Mouse (Mus musculus): ENCODE data around the gene Otos.

The Otos gene

DNA sequence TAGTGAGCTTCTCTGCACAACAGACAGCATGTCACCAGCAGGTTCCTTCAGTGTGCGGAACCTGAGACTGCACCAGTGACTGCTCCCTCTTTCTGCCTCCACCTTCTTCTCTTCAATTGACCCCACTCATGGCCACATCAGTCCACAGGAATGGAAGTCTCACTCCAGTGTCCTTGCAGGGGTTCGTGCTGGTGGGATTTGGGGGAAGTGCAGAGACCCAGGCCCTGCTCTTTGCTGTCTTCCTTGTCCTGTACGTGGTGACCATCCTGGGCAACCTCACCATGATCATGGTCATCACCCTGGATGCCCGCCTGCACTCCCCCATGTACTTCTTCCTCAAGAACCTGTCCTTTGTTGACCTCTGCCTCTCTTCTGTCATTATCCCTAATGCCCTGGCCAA is 40.9 kb downstream of the Otos start:
- DNase-seq (ENCODE audit: low spot score) = no peak

DNA sequence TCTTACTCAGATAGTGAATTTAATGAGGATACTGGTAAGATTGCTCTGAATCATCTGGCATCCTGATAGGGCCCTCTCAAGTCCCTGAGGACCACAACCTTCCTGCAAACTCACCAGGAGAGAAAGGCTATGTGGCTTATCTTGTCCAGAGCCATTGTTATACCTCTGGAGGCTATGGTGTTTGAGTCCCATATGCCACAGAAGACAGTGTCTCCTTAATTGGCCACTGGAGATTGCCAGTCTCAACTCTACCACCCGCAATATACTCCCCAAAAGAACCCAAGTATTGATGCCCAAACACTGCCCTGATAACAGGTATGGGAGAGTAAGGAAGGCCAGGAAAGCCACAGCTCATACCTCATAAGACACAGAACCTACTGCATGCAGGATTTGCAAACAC is 43.2 kb downstream of the Otos start, which contains the start of gene Olfr1410:
Gene Olfr1410 (plus strand): TSS at position 301 of the 400 bp plus-strand sequence.
- DNase-seq (ENCODE audit: low spot score) = no peak

DNA sequence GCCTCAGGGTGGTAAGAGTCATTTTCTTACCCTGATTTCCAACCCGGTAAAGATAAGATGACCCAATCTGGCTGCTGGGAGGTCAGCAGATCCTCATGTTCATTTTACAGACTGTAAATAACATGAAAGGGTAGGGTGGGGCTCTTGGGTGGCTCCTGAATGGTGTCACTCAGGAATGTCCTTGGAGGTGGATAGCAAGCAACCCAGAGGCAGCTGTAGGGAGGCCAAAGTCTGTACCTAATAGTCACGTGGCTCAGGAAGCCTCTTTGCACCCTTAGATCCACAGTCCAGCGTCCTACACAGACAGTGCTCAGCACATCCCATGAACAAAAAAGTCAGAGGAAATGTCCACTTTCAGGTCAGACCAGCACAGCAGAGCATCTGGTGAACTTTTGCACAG is 52.6 kb downstream of the Otos start:
- DNase-seq (ENCODE audit: low spot score) = no peak

All from adipocyte (in vitro differentiated cells).